Mouse (Mus musculus): ENCODE data around the gene Mtfp1. TPM values are rescaled to one million over a fixed set of nuclear protein-coding genes. Genes with fewer than 3 reads are reported as not detected.

Mtfp1 gene
- 7.0 and 11.6 TPM in 2 replicates for polyA plus RNA-seq (2012; rRNA removed)

DNA sequence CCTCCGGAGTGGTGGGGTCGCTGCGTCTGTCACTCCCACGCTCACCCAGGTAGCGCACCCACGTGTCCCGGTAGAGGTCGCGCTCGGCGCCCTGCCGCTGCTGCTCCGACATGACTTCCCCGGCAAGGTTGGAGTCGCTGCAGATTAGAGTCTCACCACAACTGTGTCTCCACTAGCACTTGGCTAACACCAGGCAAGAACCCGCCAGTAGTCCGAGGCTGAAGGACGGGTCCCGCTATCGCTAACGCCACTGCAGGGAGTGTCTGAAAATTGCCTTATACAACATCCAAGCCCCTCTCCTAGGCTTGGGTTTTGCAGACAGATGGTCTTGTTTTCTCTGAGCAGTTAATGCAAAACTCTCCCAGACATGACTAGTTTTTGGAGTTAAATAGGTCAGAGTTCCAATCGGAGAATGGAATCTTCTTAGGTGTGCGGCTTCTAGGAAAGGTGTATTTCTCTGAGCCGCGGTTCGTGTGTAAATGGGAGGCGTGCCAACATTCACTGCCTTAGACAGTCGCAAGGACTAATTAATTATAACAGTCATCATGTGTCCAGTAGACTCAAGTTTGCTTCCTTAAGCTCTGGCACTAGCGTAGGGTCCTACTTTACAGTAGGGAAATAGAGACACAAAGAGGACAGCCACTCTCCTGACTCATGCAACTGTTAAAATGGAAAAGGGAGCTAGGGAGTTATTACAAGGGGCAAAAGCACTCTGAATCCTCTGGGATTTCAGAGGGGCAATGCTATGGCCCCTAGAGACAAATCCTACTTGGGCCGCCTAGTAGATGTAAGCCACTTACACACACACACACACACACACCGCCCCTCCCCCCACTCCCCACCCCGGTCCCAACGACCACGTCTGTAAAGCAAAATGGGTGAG is at the start of gene Mtfp1:
Mtfp1 (minus strand) TSS at position 275 of the 883 bp plus-strand sequence.
- Histone ChIP-seq H3K27me3 (ENCODE audit: control insufficient read depth, insufficient read depth, low read length) (no peaks in the 10 kb centered on the region), H3K4me3 (ENCODE audit: control insufficient read depth, insufficient read depth, low read length) (peak within 1 kb of the TSS; percentile 65), H3K27ac (ENCODE audit: control insufficient read depth, insufficient read depth, low read length) (peak within 1 kb of the TSS; percentile 42), H3K36me3 (ENCODE audit: control insufficient read depth, insufficient read depth, low read length) (no peaks in the 10 kb centered on the region), H3K4me1 (replicated peaks; ENCODE audit: control insufficient read depth, insufficient read depth, low read length) (peaks cover 20% of the 10 kb centered on the region)
- 11% methylated on average over 34 of the region's 34 CpGs for WGBS
- TF ChIP-seq POLR2A (IDR thresholded peaks at IDR 0.05; ENCODE audit: control insufficient read depth, extremely low read depth, insufficient read depth, low read length, poor library complexity) = no peak
- TF ChIP-seq CTCF (IDR thresholded peaks at IDR 0.05; ENCODE audit: borderline replicate concordance, control insufficient read depth, extremely low read depth, insufficient read depth, low read length, poor library complexity) = no peak
- DNase-seq = peak; percentile 70

- H3K36me3 ChIP-seq (ENCODE audit: control insufficient read depth, insufficient read depth, low read length) = no peaks in the 10 kb centered on the region
- DNase-seq = no peak
- TF ChIP-seq CTCF (IDR thresholded peaks at IDR 0.05; ENCODE audit: borderline replicate concordance, control insufficient read depth, extremely low read depth, insufficient read depth, low read length, poor library complexity) (no peak), POLR2A (IDR thresholded peaks at IDR 0.05; ENCODE audit: control insufficient read depth, extremely low read depth, insufficient read depth, low read length, poor library complexity) (no peak)
- no peak overlapping the region for H3K4me3 ChIP-seq (ENCODE audit: control insufficient read depth, insufficient read depth, low read length)
- WGBS = 95% methylated on average over 21 of the region's 21 CpGs
- no peaks in the 10 kb centered on the region for H3K27me3 ChIP-seq (ENCODE audit: control insufficient read depth, insufficient read depth, low read length)
- no peak overlapping the region for H3K27ac ChIP-seq (ENCODE audit: control insufficient read depth, insufficient read depth, low read length)
- H3K4me1 ChIP-seq (replicated peaks; ENCODE audit: control insufficient read depth, insufficient read depth, low read length) = no peaks in the 10 kb centered on the region
Measured at GRCm38 (mm10) chr11:4143281-4144062, 48.2 kb upstream of the Mtfp1 start.

- 97% methylated on average over 4 of the region's 4 CpGs for WGBS
- no peak for DNase-seq
- no peak overlapping the region for H3K4me3 ChIP-seq (ENCODE audit: control insufficient read depth, insufficient read depth, low read length)
- no peak overlapping the region for H3K27ac ChIP-seq (ENCODE audit: control insufficient read depth, insufficient read depth, low read length)
- TF ChIP-seq CTCF (IDR thresholded peaks at IDR 0.05; ENCODE audit: borderline replicate concordance, control insufficient read depth, extremely low read depth, insufficient read depth, low read length, poor library complexity) (no peak), POLR2A (IDR thresholded peaks at IDR 0.05; ENCODE audit: control insufficient read depth, extremely low read depth, insufficient read depth, low read length, poor library complexity) (no peak)
- H3K4me1 ChIP-seq (replicated peaks; ENCODE audit: control insufficient read depth, insufficient read depth, low read length) = no peaks in the 10 kb centered on the region
- no peaks in the 10 kb centered on the region for H3K36me3 ChIP-seq (ENCODE audit: control insufficient read depth, insufficient read depth, low read length)
- no peaks in the 10 kb centered on the region for H3K27me3 ChIP-seq (ENCODE audit: control insufficient read depth, insufficient read depth, low read length)
Measured at GRCm38 (mm10) chr11:4142352-4142751, 47.1 kb upstream of the Mtfp1 start.

DNA sequence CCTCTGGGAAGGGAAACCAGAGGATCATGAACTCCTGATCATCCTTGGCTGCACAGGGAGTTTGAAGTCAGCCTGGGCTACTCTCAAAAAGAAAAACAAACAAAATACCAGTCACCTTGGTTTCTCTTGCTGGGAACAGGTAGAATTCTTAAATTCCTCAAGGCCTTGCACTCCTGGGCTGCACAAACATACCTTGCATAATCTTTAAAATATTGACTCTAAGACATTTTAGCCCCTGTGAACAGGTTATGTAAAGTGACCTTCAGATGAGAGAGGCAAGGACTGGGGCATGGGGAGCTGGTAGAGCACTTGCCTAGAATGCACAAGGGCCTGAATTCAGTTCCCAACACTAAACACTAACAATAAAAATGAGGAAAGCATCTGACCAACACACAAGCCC is 46.3 kb upstream of the Mtfp1 start:
- no peaks in the 10 kb centered on the region; the same call in 1 of the 2 replicates for H3K4me1 ChIP-seq (replicated peaks; ENCODE audit: control insufficient read depth, insufficient read depth, low read length)
- no peaks in the 10 kb centered on the region for H3K27me3 ChIP-seq (ENCODE audit: control insufficient read depth, insufficient read depth, low read length)
- no peaks in the 10 kb centered on the region for H3K36me3 ChIP-seq (ENCODE audit: control insufficient read depth, insufficient read depth, low read length)
- no peak for TF ChIP-seq CTCF (IDR thresholded peaks at IDR 0.05; ENCODE audit: borderline replicate concordance, control insufficient read depth, extremely low read depth, insufficient read depth, low read length, poor library complexity)
- no peak overlapping the region for H3K27ac ChIP-seq (ENCODE audit: control insufficient read depth, insufficient read depth, low read length)
- no peak for DNase-seq
- H3K4me3 ChIP-seq (ENCODE audit: control insufficient read depth, insufficient read depth, low read length) = no peak overlapping the region

GRCm38 (mm10) chr11:4138964-4139363 is 43.7 kb upstream of the Mtfp1 start:
- no peaks in the 10 kb centered on the region for H3K27me3 ChIP-seq (ENCODE audit: control insufficient read depth, insufficient read depth, low read length)
- H3K27ac ChIP-seq (ENCODE audit: control insufficient read depth, insufficient read depth, low read length) = no peak overlapping the region
- no peaks in the 10 kb centered on the region for H3K36me3 ChIP-seq (ENCODE audit: control insufficient read depth, insufficient read depth, low read length)
- no peak for DNase-seq
- TF ChIP-seq POLR2A (IDR thresholded peaks at IDR 0.05; ENCODE audit: control insufficient read depth, extremely low read depth, insufficient read depth, low read length, poor library complexity) = no peak
- TF ChIP-seq CTCF (IDR thresholded peaks at IDR 0.05; ENCODE audit: borderline replicate concordance, control insufficient read depth, extremely low read depth, insufficient read depth, low read length, poor library complexity) = no peak
- 89% methylated on average over 2 of the region's 2 CpGs for WGBS
- H3K4me1 ChIP-seq (replicated peaks; ENCODE audit: control insufficient read depth, insufficient read depth, low read length) = peaks cover 10% of the 10 kb centered on the region
- H3K4me3 ChIP-seq (ENCODE audit: control insufficient read depth, insufficient read depth, low read length) = no peak overlapping the region

DNA sequence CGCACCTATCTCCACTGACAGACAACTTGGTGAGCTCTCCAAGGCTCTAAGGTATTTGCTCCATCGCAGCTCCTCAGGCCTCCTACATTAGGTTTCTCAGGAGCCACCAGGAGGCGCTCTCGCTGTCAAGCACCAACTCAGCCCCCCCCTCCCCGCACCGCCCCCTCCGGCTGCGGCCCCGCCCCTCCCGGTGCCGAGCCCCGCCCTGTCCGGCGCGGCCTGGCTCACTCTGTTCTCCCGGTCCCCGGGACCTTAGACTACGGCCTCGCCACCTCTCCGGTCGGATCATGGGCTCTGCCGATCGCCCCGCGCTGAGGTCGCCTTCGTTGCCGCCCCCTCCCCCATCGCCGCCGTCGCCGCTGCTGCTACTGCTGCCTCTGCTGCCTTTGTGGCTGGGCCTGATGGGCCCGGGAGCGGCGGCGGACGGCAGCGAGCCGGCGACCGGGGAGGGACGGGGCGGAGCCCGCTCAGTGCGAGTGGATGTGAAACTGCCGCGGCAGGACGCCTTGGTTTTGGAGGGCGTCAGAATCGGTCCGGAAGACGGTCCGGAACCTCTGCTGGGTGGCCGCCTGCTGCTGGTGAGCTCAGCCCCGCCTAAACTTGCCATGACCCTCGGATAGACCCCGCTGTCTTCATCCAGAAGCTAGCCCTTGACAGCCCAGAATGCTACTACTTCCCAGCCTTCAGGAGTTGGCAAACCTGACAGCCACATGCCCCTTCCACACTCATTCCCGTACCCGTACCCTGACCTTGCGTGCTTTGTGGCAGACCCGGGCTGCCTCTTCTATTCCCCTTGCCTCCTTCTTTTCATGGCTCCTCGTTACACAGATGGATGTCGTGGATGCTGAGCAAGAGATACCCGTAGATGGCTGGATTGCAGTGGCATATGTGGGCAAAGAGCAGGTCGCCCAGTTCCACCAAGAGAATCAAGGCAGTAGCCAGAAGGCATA is 40.0 kb upstream of the Mtfp1 start, which contains the start of gene Rnf215:
Rnf215 (plus strand) TSS at position 217 of the 950 bp plus-strand sequence.
- Histone ChIP-seq H3K36me3 (ENCODE audit: control insufficient read depth, insufficient read depth, low read length) (no peaks in the 10 kb centered on the region), H3K4me3 (ENCODE audit: control insufficient read depth, insufficient read depth, low read length) (peak within 1 kb of the TSS; percentile 97), H3K4me1 (replicated peaks; ENCODE audit: control insufficient read depth, insufficient read depth, low read length) (peaks cover 10% of the 10 kb centered on the region), H3K27ac (ENCODE audit: control insufficient read depth, insufficient read depth, low read length) (no peak within 1 kb of the TSS), H3K27me3 (ENCODE audit: control insufficient read depth, insufficient read depth, low read length) (no peaks in the 10 kb centered on the region)
- 3% methylated on average over 63 of the region's 66 CpGs for WGBS
- peak; percentile 84 for DNase-seq
- TF ChIP-seq POLR2A (IDR thresholded peaks at IDR 0.05; ENCODE audit: control insufficient read depth, extremely low read depth, insufficient read depth, low read length, poor library complexity) (peak; percentile 24; the same call in 1 of the 2 replicates), CTCF (IDR thresholded peaks at IDR 0.05; ENCODE audit: borderline replicate concordance, control insufficient read depth, extremely low read depth, insufficient read depth, low read length, poor library complexity) (0 out of 2 replicates have a peak, but pooled peaks have one; percentile 4)

Measured in thymus, adult 2 months (tissue).